Mouse (Mus musculus) testis, adult 2 months (tissue): Measurements from ENCODE around the gene Rab11fip3.

Experiments
- CTCF ChIP-seq: fragments of 200-500 bp; IDR thresholded peaks from 2 replicates; pipeline ENCODE4 v1.5.1; 2012; ENCODE audit warnings: low read depth, mild to moderate bottlenecking, inconsistent platforms, low read length, moderate library complexity; ENCODE audit not compliant: control insufficient read depth, insufficient read depth, insufficient replicate concordance
- POLR2A ChIP-seq: fragments of 200-500 bp; IDR thresholded peaks from 2 replicates; pipeline ENCODE4 v1.6.1; 2012; ENCODE audit warnings: low read depth, mild to moderate bottlenecking, inconsistent platforms, low read length, moderate library complexity; ENCODE audit not compliant: control insufficient read depth

DNA sequence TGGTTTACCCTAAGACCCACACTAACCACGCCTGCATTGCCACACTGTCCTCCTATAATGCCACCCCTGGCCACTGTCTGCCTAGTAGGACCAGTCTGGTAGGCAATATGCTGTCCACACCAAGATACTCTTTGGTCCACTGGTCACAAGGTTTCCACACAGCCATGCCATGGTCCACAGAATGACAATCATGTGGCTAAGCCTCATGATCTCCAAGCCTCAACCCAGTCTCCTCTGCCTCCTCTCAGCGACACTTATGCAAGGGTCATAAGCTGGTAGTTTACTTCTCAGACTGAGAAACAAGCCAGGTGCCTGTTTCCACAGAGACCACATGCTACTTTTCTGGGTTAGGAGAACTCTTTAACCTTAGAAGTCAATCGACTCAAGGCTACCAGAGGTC, 86.4 kb downstream of the Rab11fip3 start:
- no peak for TF ChIP-seq CTCF
- TF ChIP-seq POLR2A: no peak
